Mouse (Mus musculus): ENCODE data around the gene Cul5. TPM values are rescaled to one million over a fixed set of nuclear protein-coding genes. Genes with fewer than 3 reads are reported as not detected.

The Cul5 gene
- polyA plus RNA-seq, 1 experiment from 2014 or later: 51.1 TPM

DNA sequence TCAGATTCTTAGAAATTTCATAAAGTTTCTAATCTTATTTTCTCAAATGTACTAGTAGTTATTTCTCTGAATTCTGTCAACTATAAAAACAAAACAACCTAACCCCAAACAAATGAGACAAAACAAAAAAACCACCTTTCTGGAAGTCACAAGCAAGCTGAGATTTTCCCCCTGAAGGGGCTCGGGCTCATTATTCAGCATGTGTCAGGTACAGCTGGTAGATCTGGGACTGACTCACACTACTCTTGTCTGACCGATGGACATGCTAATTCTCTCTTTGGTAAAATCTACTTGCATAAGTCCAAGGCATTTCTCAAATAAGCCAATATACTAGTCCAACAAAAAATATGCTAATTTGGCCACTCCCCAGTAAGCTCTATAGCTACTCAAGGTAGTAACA is 5.0 kb downstream of the Cul5 start:
- H3K4me3 ChIP-seq (ENCODE audit: low read depth, low read length): no peak overlapping the region
- no peak overlapping the region for H3K9ac ChIP-seq
- no peak for TF ChIP-seq CTCF (IDR thresholded peaks at IDR 0.05; ENCODE audit: low read depth)
- no peak for ATAC-seq (ENCODE audit: insufficient read depth)
- H3K27me3 ChIP-seq (ENCODE audit: insufficient read depth, low read length): no peaks in the 10 kb centered on the region
- H3K36me3 ChIP-seq (ENCODE audit: insufficient read depth): peaks cover 7% of the 10 kb centered on the region; the same call in 1 of the 2 replicates
- H3K4me2 ChIP-seq: no peak overlapping the region
- H3K4me1 ChIP-seq (ENCODE audit: insufficient read depth): no peaks in the 10 kb centered on the region
- WGBS: 70% methylated on average over 2 of the region's 2 CpGs
- no peaks in the 10 kb centered on the region for H3K9me3 ChIP-seq (ENCODE audit: low read depth, low read length)
- no peak overlapping the region for H3K27ac ChIP-seq (ENCODE audit: low read depth)
- DNase-seq: no peak

DNA sequence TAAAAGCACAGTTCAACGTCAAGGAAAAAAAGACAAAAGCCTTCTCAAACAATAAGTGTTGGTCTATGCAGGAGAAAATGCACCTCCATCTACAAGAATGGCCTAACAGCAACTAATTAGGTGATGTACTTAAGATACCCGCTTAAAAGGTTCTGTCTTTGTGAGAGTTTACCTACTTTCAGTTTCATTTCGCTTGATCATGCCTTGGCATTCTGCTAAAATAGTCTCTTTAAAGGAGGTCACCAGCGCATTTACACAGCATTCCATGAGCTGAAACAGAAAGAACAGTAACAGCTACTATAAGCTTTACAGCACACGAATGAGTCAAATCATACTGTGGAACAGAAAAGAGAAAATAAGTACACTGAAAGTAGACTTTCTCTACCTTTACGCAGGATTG is 35.0 kb downstream of the Cul5 start:
- DNase-seq: no peak
- H3K27me3 ChIP-seq (ENCODE audit: insufficient read depth, low read length): no peaks in the 10 kb centered on the region
- no peaks in the 10 kb centered on the region for H3K4me1 ChIP-seq (ENCODE audit: insufficient read depth)
- H3K9ac ChIP-seq: no peak overlapping the region
- H3K27ac ChIP-seq (ENCODE audit: low read depth): no peak overlapping the region
- no peak for ATAC-seq (ENCODE audit: insufficient read depth)
- no peak overlapping the region for H3K4me3 ChIP-seq (ENCODE audit: low read depth, low read length)
- no peak for TF ChIP-seq CTCF (IDR thresholded peaks at IDR 0.05; ENCODE audit: low read depth)
- 92% methylated on average over 6 of the region's 6 CpGs for WGBS
- no peak overlapping the region for H3K4me2 ChIP-seq
- H3K36me3 ChIP-seq (ENCODE audit: insufficient read depth): peaks cover 74% of the 10 kb centered on the region
- no peaks in the 10 kb centered on the region for H3K9me3 ChIP-seq (ENCODE audit: low read depth, low read length)

DNA sequence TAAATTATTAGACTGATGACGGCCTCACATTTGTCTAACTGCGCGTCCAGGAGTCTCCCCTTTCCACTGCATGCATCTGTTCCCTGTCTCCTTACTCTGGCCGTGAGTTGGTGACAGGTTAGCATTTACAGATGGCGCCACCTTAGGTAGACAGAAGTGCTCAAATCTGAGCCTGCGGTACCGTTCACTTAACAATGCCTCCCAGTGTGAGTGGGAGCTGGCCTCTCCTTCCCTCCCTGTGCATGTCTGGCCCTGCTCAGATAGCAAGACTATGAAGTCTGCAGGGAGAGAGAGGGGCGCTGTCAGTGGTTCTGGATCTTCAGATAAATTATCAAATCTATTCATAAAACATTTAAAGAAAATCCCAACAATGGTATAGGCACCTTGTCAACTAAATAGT is 54.6 kb downstream of the Cul5 start:
- 70% methylated on average over 8 of the region's 8 CpGs for WGBS

DNA sequence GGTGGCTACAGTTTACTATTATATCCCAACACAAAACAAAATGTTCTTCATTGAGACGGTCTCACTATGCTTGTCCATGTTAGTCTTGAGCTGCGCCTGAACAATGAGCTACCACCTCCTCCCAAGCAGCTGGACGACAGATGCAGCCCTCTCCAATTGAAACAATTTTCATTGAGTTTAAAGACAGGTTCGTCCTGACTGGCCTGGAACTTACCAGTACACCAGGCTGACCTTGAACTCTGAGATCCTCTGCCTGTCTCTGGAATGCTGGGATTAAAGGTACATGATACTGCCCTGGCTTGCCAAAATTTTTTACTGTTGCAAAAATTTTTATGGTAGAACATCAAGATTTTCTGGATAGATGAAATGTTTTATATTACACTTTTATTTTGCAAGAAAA is 55.5 kb downstream of the Cul5 start:
- Histone ChIP-seq H3K27me3 (ENCODE audit: insufficient read depth, low read length) (no peaks in the 10 kb centered on the region), H3K4me1 (ENCODE audit: insufficient read depth) (no peaks in the 10 kb centered on the region), H3K27ac (ENCODE audit: low read depth) (no peak overlapping the region), H3K9ac (no peak overlapping the region), H3K4me3 (ENCODE audit: low read depth, low read length) (no peak overlapping the region), H3K36me3 (ENCODE audit: insufficient read depth) (peaks cover 38% of the 10 kb centered on the region), H3K9me3 (ENCODE audit: low read depth, low read length) (no peaks in the 10 kb centered on the region), H3K4me2 (no peak overlapping the region)
- ATAC-seq (ENCODE audit: insufficient read depth): no peak
- no peak for DNase-seq
- WGBS: 82% methylated on average over 4 of the region's 4 CpGs
- TF ChIP-seq CTCF (IDR thresholded peaks at IDR 0.05; ENCODE audit: low read depth): no peak

More for the DNA sequence above, 54.6 kb downstream of the Cul5 start:
- ATAC-seq (ENCODE audit: insufficient read depth) (no peak), DNase-seq (no peak)
- H3K4me2 ChIP-seq: no peak overlapping the region
- no peaks in the 10 kb centered on the region for H3K27me3 ChIP-seq (ENCODE audit: insufficient read depth, low read length)
- no peaks in the 10 kb centered on the region for H3K4me1 ChIP-seq (ENCODE audit: insufficient read depth)
- no peak for TF ChIP-seq CTCF (IDR thresholded peaks at IDR 0.05; ENCODE audit: low read depth)
- no peaks in the 10 kb centered on the region for H3K9me3 ChIP-seq (ENCODE audit: low read depth, low read length)
- H3K27ac ChIP-seq (ENCODE audit: low read depth): no peak overlapping the region
- H3K4me3 ChIP-seq (ENCODE audit: low read depth, low read length): no peak overlapping the region
- no peak overlapping the region for H3K9ac ChIP-seq
- peaks cover 47% of the 10 kb centered on the region for H3K36me3 ChIP-seq (ENCODE audit: insufficient read depth)

DNA sequence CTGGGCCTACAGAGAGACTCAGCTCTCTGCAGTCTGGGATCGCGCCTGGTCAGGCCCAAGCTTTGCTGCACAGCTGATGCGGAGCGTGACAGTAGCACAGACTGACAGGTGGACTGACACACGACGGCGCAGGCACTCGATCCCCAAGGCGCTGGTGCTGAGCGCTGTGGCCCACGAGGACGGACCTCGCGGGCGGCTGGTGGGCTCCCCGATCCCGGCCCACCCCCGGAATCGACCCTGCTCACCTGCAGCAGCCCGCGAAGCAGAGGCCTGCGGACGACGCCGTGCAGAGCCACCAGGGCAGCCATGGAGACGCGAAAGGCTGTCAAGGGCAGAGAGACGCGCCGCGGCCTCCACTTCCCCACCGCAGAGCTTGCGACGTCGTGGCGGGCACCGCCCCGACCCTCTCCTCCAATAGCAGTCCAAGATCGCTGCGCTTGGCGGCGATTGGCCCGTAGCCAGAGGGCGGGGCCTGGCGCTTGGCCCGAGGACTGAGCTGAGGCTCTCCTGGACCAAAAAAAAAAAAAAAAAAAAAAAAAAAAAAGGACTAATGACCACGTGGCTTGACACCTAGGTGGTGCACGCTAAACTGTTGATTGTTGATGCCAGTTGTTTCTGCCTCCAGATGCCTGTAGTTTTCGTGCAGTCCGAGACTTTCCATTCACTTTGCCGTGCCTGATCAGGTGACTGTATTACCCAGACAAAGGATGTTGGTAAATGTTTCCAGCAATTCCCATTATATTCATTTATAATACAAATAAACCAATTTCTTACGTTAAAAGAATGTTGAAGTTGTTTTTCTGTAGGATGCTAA is 59.6 kb downstream of the Cul5 start, which contains the start of gene Acat1:
Gene Acat1, minus strand, starts transcription at position 415 of the 814 bp plus-strand sequence.
- Histone ChIP-seq H3K27ac (ENCODE audit: low read depth) (peak within 1 kb of the TSS; percentile 42; the same call in 1 of the 2 replicates), H3K9ac (peak within 1 kb of the TSS; percentile 86), H3K4me3 (ENCODE audit: low read depth, low read length) (peak within 1 kb of the TSS; percentile 74), H3K27me3 (ENCODE audit: insufficient read depth, low read length) (no peaks in the 10 kb centered on the region), H3K9me3 (ENCODE audit: low read depth, low read length) (no peaks in the 10 kb centered on the region), H3K36me3 (ENCODE audit: insufficient read depth) (peaks cover 6% of the 10 kb centered on the region), H3K4me1 (ENCODE audit: insufficient read depth) (no peaks in the 10 kb centered on the region), H3K4me2 (peak within 1 kb of the TSS; percentile 88)
- no peak for TF ChIP-seq CTCF (IDR thresholded peaks at IDR 0.05; ENCODE audit: low read depth)
- DNase-seq (peak; percentile 97), ATAC-seq (ENCODE audit: insufficient read depth) (peak; percentile 99)
- WGBS: 3% methylated on average over 52 of the region's 52 CpGs

DNA sequence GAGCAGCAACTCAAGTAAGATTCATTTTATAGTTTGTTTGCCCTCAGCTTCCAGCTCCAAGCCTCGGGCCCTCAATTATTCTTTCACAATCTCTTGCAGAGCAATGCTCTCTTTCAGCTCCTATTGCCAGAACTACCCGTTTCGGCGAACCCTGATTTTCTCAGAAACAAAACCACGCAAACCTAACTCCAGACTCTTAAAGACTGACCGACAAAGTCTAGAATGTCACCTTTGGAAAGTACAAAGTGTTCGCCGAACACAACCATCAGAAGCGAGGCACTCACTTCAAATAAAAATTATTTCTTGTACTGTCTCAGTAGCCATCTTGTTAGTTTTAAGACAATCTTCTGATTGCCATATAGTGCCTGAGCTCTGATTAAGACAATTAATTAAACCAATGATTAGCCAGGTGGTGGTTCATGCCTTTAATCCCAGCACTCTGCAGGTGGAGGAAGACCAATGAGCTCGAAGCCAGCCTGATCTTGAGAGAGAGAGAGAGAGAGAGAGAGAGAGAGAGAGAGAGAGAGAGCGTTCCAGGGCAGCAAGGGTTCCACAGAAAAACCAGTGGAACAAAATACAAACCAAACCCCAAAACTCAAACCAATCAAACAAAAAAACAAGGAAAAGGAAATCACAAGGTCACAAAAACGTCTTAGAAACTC is 60.4 kb downstream of the Cul5 start:
- WGBS: 70% methylated on average over 12 of the region's 12 CpGs
- no peak overlapping the region; the same call in 1 of the 2 replicates for H3K27ac ChIP-seq (ENCODE audit: low read depth)
- H3K4me1 ChIP-seq (ENCODE audit: insufficient read depth): no peaks in the 10 kb centered on the region
- H3K27me3 ChIP-seq (ENCODE audit: insufficient read depth, low read length): no peaks in the 10 kb centered on the region
- DNase-seq (no peak), ATAC-seq (ENCODE audit: insufficient read depth) (no peak)
- TF ChIP-seq CTCF (IDR thresholded peaks at IDR 0.05; ENCODE audit: low read depth): no peak
- H3K4me3 ChIP-seq (ENCODE audit: low read depth, low read length): peak overlapping the region; percentile 74
- peak overlapping the region; percentile 88 for H3K4me2 ChIP-seq
- peak overlapping the region; percentile 86 for H3K9ac ChIP-seq
- peaks cover under 1% of the 10 kb centered on the region; the same call in 1 of the 2 replicates for H3K36me3 ChIP-seq (ENCODE audit: insufficient read depth)
- H3K9me3 ChIP-seq (ENCODE audit: low read depth, low read length): no peaks in the 10 kb centered on the region

DNA sequence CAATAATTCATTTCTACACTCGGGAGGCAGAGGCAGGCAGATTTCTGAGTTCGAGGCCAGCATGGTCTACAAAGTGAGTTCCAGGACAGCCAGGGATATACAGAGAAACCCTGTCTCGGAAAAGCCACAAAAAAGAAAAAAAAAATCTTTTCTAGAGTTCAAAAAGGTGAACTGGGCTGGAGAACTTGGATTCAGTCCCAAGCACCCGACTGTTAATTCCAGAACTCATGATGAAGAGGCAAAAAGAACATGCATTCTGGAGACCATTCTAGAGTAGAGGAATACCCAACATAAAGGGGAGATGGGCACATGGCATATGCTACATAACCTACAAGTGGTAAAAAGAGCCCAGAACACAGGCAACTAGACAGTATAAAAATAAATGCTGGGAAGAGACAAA is 62.0 kb downstream of the Cul5 start:
- no peak overlapping the region for H3K4me3 ChIP-seq (ENCODE audit: low read depth, low read length)
- H3K4me1 ChIP-seq (ENCODE audit: insufficient read depth): 0 out of 2 replicates have a peak, but pooled peaks cover 5% of the 10 kb centered on the region
- H3K9me3 ChIP-seq (ENCODE audit: low read depth, low read length): no peaks in the 10 kb centered on the region
- no peak for TF ChIP-seq CTCF (IDR thresholded peaks at IDR 0.05; ENCODE audit: low read depth)
- WGBS: 90% methylated on average over 4 of the region's 4 CpGs
- no peak for ATAC-seq (ENCODE audit: insufficient read depth)
- no peak overlapping the region for H3K4me2 ChIP-seq
- no peak for DNase-seq
- H3K36me3 ChIP-seq (ENCODE audit: insufficient read depth): no peaks in the 10 kb centered on the region
- H3K27me3 ChIP-seq (ENCODE audit: insufficient read depth, low read length): no peaks in the 10 kb centered on the region
- H3K27ac ChIP-seq (ENCODE audit: low read depth): no peak overlapping the region
- H3K9ac ChIP-seq: no peak overlapping the region

Measured in lung, embryonic 14.5 days (tissue).